Mouse (Mus musculus): ENCODE data around the gene Vps16.

Vps16 gene

DNA sequence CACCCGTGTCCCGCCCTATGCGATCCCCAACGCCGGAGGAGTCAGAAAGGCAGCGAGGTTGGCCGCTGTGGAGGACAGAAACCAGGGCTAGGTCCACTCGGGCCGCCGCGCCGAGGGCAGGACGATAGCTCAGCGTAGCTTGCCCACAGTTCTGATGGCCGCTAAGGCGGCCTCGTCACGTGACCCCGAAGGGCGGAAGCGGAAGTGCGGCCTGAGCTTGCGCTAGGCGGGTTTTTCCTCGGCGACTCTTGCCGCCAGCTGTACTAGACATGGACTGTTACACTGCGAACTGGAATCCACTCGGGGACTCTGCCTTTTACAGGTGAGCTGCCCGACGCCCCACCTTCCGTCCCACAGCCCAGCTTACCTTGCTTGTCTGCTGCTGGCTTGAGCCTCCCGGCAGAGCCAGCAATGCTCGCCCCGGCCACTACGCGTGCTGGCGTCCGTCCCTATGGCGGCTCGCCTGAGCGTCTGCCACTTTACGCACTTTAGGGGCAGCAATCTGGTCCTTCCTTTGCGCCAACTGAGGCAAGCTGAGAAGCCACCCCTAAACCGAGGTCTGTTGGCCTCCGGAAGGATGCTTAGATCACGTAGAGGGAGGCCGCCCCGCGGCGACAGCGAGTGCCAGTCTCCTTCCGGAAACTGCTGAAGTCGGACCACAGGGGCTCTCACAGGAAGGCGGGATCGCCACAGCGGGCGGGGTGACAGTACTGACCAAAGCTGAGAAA lies at the start of gene Vps16, which contains the start of gene Pced1a:
TSS of gene Vps16 (plus strand) at position 214 of the 728 bp plus-strand sequence.
TSS of gene Pced1a (minus strand) at position 576 of the 728 bp plus-strand sequence.
- TF ChIP-seq POU5F1 (IDR thresholded peaks at IDR 0.05; ENCODE audit: borderline replicate concordance, low read length) (no peak), CTCF (conservative IDR thresholded peaks at IDR 0.05; ENCODE audit: low read length) (peak; percentile 16)
- Histone ChIP-seq H3K27me3 (ENCODE audit: insufficient read depth, low read length) (peaks cover 14% of the 10 kb centered on the region), H3K4me1 (replicated peaks; ENCODE audit: low read depth, low read length) (peaks cover 39% of the 10 kb centered on the region), H3K4me3 (replicated peaks; ENCODE audit: low read length) (peak within 1 kb of the TSS; percentile 92), H3K36me3 (ENCODE audit: insufficient read depth, low read length) (peaks cover 42% of the 10 kb centered on the region), H3K9me3 (ENCODE audit: low read length) (no peaks in the 10 kb centered on the region)

DNA sequence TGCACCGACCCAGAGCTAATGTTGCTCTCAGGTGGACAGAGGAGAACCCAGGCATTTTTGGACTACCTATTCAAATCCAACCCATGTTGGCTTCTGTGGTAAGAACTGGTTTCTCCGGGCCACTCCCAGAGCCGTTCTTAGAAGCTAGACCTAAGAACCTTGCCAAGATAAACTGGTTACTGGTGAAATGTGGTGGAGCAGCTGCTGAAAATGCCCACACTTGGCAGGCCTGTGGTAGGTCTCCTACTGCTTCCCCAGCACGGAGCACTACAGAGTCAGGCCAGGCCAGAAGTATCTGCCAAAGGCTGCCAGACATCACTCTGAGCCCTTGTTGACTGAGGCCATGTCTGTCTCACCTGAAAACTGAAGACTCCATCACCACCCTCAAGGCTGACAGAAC lies 49.2 kb upstream of the Vps16 start:
- Histone ChIP-seq H3K36me3 (ENCODE audit: insufficient read depth, low read length) (no peaks in the 10 kb centered on the region), H3K9me3 (ENCODE audit: low read length) (no peaks in the 10 kb centered on the region), H3K4me1 (replicated peaks; ENCODE audit: low read depth, low read length) (no peaks in the 10 kb centered on the region), H3K27me3 (ENCODE audit: insufficient read depth, low read length) (peaks cover 36% of the 10 kb centered on the region), H3K4me3 (replicated peaks; ENCODE audit: low read length) (no peak overlapping the region)
- TF ChIP-seq POU5F1 (IDR thresholded peaks at IDR 0.05; ENCODE audit: borderline replicate concordance, low read length): no peak
- no peak for TF ChIP-seq CTCF (conservative IDR thresholded peaks at IDR 0.05; ENCODE audit: low read length)
- no peak for TF ChIP-seq NANOG (IDR thresholded peaks at IDR 0.05; ENCODE audit: borderline replicate concordance, low read length)

DNA sequence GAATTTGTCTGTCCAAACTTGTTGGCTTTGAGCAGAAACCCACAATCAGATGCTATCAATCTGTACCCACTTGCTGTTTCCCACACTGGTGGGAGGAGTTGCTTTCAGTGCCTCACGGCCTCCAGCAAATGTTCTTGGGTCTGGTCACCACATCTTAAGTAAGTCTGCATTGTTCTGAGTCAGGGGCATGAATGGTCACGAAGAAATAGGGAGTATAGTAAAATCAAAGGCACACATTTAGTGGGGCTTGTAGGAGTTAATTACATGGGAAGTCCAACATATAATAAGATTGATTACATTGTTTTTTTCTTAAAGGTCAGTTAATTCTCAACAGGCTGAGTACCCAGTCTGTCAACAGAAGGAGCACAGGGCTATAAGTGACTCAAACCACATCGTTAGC lies 40.9 kb upstream of the Vps16 start:
- Histone ChIP-seq H3K4me1 (replicated peaks; ENCODE audit: low read depth, low read length) (no peaks in the 10 kb centered on the region), H3K27me3 (ENCODE audit: insufficient read depth, low read length) (peaks cover 14% of the 10 kb centered on the region), H3K4me3 (replicated peaks; ENCODE audit: low read length) (no peak overlapping the region), H3K9me3 (ENCODE audit: low read length) (peaks cover 23% of the 10 kb centered on the region), H3K36me3 (ENCODE audit: insufficient read depth, low read length) (no peaks in the 10 kb centered on the region)
- TF ChIP-seq CTCF (conservative IDR thresholded peaks at IDR 0.05; ENCODE audit: low read length) (no peak), POU5F1 (IDR thresholded peaks at IDR 0.05; ENCODE audit: borderline replicate concordance, low read length) (no peak), NANOG (IDR thresholded peaks at IDR 0.05; ENCODE audit: borderline replicate concordance, low read length) (no peak)

DNA sequence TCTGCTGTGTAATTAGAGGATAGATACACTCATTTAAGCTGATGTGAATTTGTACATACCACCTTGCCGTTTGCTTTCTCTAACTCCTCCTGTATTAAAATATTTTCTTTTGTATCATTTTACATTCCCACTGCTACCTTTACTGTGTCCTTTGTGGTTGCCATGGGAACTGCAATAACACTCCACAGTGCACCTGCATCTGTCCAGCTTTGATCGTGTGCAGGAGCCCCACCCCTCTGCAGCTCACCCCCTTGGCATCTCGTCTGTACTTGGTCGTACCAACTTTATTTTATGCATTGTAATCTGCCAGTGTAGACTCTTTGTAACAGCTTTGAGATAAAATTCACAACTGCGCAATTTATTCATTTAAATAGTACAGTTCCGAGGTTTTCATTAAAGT lies 40.2 kb upstream of the Vps16 start:
- Histone ChIP-seq H3K4me3 (replicated peaks; ENCODE audit: low read length) (no peak overlapping the region), H3K27me3 (ENCODE audit: insufficient read depth, low read length) (peaks cover 13% of the 10 kb centered on the region), H3K4me1 (replicated peaks; ENCODE audit: low read depth, low read length) (no peaks in the 10 kb centered on the region), H3K36me3 (ENCODE audit: insufficient read depth, low read length) (no peaks in the 10 kb centered on the region), H3K9me3 (ENCODE audit: low read length) (peaks cover 23% of the 10 kb centered on the region)
- TF ChIP-seq NANOG (IDR thresholded peaks at IDR 0.05; ENCODE audit: borderline replicate concordance, low read length): no peak
- no peak for TF ChIP-seq CTCF (conservative IDR thresholded peaks at IDR 0.05; ENCODE audit: low read length)
- no peak for TF ChIP-seq POU5F1 (IDR thresholded peaks at IDR 0.05; ENCODE audit: borderline replicate concordance, low read length)

DNA sequence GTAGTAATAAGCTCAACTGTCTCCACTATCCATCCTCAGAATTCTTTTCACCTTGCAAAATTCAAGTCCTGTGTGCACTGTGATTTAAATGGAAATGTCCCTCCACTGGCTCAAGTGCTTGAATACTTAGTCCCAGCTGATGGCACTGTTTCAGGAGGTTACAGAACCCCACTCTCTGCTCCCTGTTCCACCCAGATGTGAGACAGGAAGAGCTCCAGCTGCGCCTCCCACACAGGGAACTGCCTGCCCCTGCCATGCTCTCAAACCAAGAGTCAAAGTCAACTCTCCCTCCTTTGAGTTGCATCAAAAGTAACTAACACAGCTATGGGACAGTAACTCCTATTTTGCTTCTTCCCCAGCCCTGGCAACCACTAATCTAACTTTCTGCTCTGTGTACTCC lies 37.9 kb upstream of the Vps16 start:
- H3K27me3 ChIP-seq (ENCODE audit: insufficient read depth, low read length): 0 out of 2 replicates have a peak, but pooled peaks cover 10% of the 10 kb centered on the region
- TF ChIP-seq POU5F1 (IDR thresholded peaks at IDR 0.05; ENCODE audit: borderline replicate concordance, low read length) (no peak), NANOG (IDR thresholded peaks at IDR 0.05; ENCODE audit: borderline replicate concordance, low read length) (no peak), CTCF (conservative IDR thresholded peaks at IDR 0.05; ENCODE audit: low read length) (no peak)
- H3K36me3 ChIP-seq (ENCODE audit: insufficient read depth, low read length): peaks cover 5% of the 10 kb centered on the region
- H3K4me1 ChIP-seq (replicated peaks; ENCODE audit: low read depth, low read length): no peaks in the 10 kb centered on the region
- no peak overlapping the region for H3K4me3 ChIP-seq (replicated peaks; ENCODE audit: low read length)
- peaks cover 23% of the 10 kb centered on the region for H3K9me3 ChIP-seq (ENCODE audit: low read length)

DNA sequence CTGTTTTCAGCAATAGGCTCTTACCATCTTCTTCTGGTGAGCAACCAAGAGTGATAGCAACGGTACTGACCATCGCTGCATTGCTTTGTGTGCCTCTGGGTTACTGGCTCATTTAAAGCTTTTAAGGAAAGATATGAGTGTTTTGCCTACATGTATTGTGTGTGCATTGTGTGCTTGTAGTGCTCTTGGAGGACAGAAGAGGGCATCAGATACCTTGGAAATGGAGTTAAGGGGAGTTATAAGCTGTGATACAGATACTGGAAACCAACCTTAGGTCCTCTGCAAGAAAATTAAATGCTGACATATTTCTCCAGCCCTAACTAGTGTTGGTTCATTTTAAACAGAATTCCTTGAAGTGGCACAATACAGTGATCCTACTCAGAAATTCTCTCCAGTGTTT lies 35.3 kb upstream of the Vps16 start:
- peaks cover 20% of the 10 kb centered on the region for H3K36me3 ChIP-seq (ENCODE audit: insufficient read depth, low read length)
- H3K9me3 ChIP-seq (ENCODE audit: low read length): peaks cover 23% of the 10 kb centered on the region
- 0 out of 2 replicates have a peak, but pooled peaks cover 4% of the 10 kb centered on the region for H3K27me3 ChIP-seq (ENCODE audit: insufficient read depth, low read length)
- no peaks in the 10 kb centered on the region for H3K4me1 ChIP-seq (replicated peaks; ENCODE audit: low read depth, low read length)
- TF ChIP-seq NANOG (IDR thresholded peaks at IDR 0.05; ENCODE audit: borderline replicate concordance, low read length) (no peak), CTCF (conservative IDR thresholded peaks at IDR 0.05; ENCODE audit: low read length) (peak; percentile 37)
- no peak overlapping the region for H3K4me3 ChIP-seq (replicated peaks; ENCODE audit: low read length)

DNA sequence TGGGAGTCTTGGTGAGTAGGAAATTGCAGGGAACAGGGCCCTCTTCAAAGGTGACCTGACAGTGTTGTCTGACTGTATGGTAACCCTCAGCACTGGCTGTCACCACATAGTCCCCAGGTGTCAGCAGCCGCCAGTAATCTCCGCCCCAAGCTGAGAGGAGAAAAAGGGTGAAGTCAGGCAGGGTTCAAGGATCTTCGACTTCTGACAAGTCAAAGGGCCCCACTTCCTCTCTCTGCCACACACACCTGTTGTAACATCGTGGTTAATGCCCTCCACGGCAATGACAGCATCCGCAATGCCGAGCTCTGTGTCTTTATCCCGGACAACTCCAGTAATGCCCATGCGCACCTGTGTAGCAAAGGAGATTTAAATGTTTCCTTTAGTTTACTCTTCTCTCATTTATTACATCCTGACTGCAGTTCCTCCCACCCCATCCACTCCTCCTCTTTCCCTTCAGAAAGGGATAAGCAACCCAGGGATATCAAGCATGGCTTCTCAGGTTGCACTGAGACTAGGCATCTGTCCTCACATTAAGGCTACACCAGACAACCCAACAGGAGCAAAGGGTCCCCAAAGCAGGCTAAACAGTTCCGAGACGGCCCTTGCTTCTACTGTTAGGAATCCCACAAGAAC lies 33.0 kb upstream of the Vps16 start:
- peaks cover 3% of the 10 kb centered on the region for H3K9me3 ChIP-seq (ENCODE audit: low read length)
- no peaks in the 10 kb centered on the region for H3K4me1 ChIP-seq (replicated peaks; ENCODE audit: low read depth, low read length)
- no peak for TF ChIP-seq NANOG (IDR thresholded peaks at IDR 0.05; ENCODE audit: borderline replicate concordance, low read length)
- no peak for TF ChIP-seq POU5F1 (IDR thresholded peaks at IDR 0.05; ENCODE audit: borderline replicate concordance, low read length)
- TF ChIP-seq CTCF (conservative IDR thresholded peaks at IDR 0.05; ENCODE audit: low read length): no peak
- no peak overlapping the region for H3K4me3 ChIP-seq (replicated peaks; ENCODE audit: low read length)
- peaks cover 40% of the 10 kb centered on the region for H3K36me3 ChIP-seq (ENCODE audit: insufficient read depth, low read length)
- H3K27me3 ChIP-seq (ENCODE audit: insufficient read depth, low read length): peaks cover 11% of the 10 kb centered on the region

DNA sequence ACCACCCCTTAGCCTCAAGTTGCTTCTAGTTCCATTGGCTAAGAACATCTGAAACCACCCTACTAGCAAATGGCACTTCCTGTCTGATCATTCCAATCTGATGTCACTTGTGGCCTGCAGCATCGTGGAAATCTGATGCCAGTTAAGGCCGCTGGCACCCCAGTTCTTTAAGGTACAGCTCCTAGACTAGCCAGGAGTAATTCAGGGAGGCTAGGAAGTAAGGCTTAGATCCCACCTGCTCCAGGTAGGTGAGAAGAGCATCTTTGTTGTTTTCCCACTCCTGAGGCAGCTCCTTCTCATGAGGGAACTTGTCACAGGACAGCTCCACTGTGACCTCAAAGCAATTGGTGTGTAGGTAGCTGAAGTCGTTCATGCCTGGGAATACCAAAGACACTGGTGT lies 31.3 kb upstream of the Vps16 start:
- H3K4me1 ChIP-seq (replicated peaks; ENCODE audit: low read depth, low read length): peaks cover 12% of the 10 kb centered on the region
- no peak overlapping the region for H3K4me3 ChIP-seq (replicated peaks; ENCODE audit: low read length)
- H3K27me3 ChIP-seq (ENCODE audit: insufficient read depth, low read length): peaks cover 25% of the 10 kb centered on the region
- H3K9me3 ChIP-seq (ENCODE audit: low read length): no peaks in the 10 kb centered on the region
- TF ChIP-seq NANOG (IDR thresholded peaks at IDR 0.05; ENCODE audit: borderline replicate concordance, low read length): no peak
- TF ChIP-seq CTCF (conservative IDR thresholded peaks at IDR 0.05; ENCODE audit: low read length): no peak
- TF ChIP-seq POU5F1 (IDR thresholded peaks at IDR 0.05; ENCODE audit: borderline replicate concordance, low read length): no peak
- peaks cover 40% of the 10 kb centered on the region for H3K36me3 ChIP-seq (ENCODE audit: insufficient read depth, low read length)

Data from E14TG2a.4 (cell line).